Comparison of ENCODE assay signal across 18 mouse cellular contexts in genomic region chr16:85762052-85762665, GRCm38 (mm10). TPM values are rescaled to one million over a fixed set of nuclear protein-coding genes. Genes with fewer than 3 reads are reported as not detected.
DNase-seq lines count a peak whose midpoint lies in the region; ATAC-seq and TF ChIP-seq lines count a peak whose summit lies in the region.
"Had no signal": no experiment of that assay in that cellular context is flagged by ENCODE, and none has a peak within 500 bp of the region (broad histone marks: within the 10 kb centered on the region; RNA-seq: fewer than 3 reads in every experiment).

No protein-coding gene starts in this region.

- H3K27me3 ChIP-seq in midbrain, embryonic 11.5 days (ENCODE audit: control insufficient read depth, insufficient read depth, low read length), result no peaks in the 10 kb centered on the region
- no peaks in the 10 kb centered on the region for H3K27me3 ChIP-seq in midbrain, postnatal 0 days (ENCODE audit: insufficient read depth, low read length)
- no peaks in the 10 kb centered on the region for H3K27me3 ChIP-seq in embryonic facial prominence, embryonic 12.5 days
- H3K27me3 ChIP-seq: forebrain, embryonic 12.5 days; heart, embryonic 13.5 days; hindbrain, embryonic 15.5 days had no signal

- no peaks in the 10 kb centered on the region for H3K4me1 ChIP-seq in midbrain, embryonic 11.5 days (ENCODE audit: control insufficient read depth, insufficient read depth, low read length)
- no peaks in the 10 kb centered on the region for H3K4me1 ChIP-seq in midbrain, postnatal 0 days (ENCODE audit: insufficient read depth, low read length)
- H3K4me1 ChIP-seq in embryonic facial prominence, embryonic 12.5 days, result peaks cover 7% of the 10 kb centered on the region; the same call in 1 of the 2 replicates
- H3K4me1 ChIP-seq: forebrain, embryonic 12.5 days; hindbrain, embryonic 15.5 days had no signal

- WGBS in midbrain, embryonic 11.5 days, result 85% methylated on average over 10 of the region's 10 CpGs
- WGBS in midbrain, postnatal 0 days, result 85% methylated on average over 10 of the region's 10 CpGs
- 37% methylated on average over 10 of the region's 10 CpGs for WGBS in embryonic facial prominence, embryonic 12.5 days

- no peak for ATAC-seq in midbrain, embryonic 11.5 days (ENCODE audit: low FRiP score)
- no peak for ATAC-seq in midbrain, postnatal 0 days (ENCODE audit: low FRiP score)
- ATAC-seq in embryonic facial prominence, embryonic 12.5 days (ENCODE audit: insufficient number of reproducible peaks, insufficient read depth, low FRiP score, low TSS enrichment), result no peak
- ATAC-seq: forebrain, embryonic 16.5 days; intestine, embryonic 16.5 days had no signal

- H3K9ac ChIP-seq in midbrain, embryonic 11.5 days (ENCODE audit: low read length), result no peak overlapping the region
- H3K9ac ChIP-seq in midbrain, postnatal 0 days (replicated peaks; ENCODE audit: low read length, poor library complexity, severe bottlenecking), result no peak overlapping the region
- H3K9ac ChIP-seq in embryonic facial prominence, embryonic 12.5 days, result no peak overlapping the region
- H3K9ac ChIP-seq: forebrain, embryonic 12.5 days; heart, embryonic 13.5 days; hindbrain, embryonic 15.5 days had no signal

- no peaks in the 10 kb centered on the region for H3K36me3 ChIP-seq in midbrain, embryonic 11.5 days (ENCODE audit: control insufficient read depth, insufficient read depth, low read length)
- H3K36me3 ChIP-seq in midbrain, postnatal 0 days (ENCODE audit: insufficient read depth, low read length), result no peaks in the 10 kb centered on the region
- H3K36me3 ChIP-seq in embryonic facial prominence, embryonic 12.5 days, result no peaks in the 10 kb centered on the region
- H3K36me3 ChIP-seq: forebrain, embryonic 12.5 days; heart, embryonic 13.5 days; hindbrain, embryonic 15.5 days had no signal

- H3K27ac ChIP-seq in midbrain, embryonic 11.5 days (ENCODE audit: low read depth, low read length), result no peak overlapping the region
- H3K27ac ChIP-seq in midbrain, postnatal 0 days (ENCODE audit: low read depth, low read length), result no peak overlapping the region
- H3K27ac ChIP-seq in embryonic facial prominence, embryonic 12.5 days, result peak overlapping the region; percentile 68
- H3K27ac ChIP-seq: forebrain, embryonic 12.5 days; heart, embryonic 13.5 days; hindbrain, embryonic 15.5 days had no signal

- no peaks in the 10 kb centered on the region for H3K9me3 ChIP-seq in midbrain, embryonic 11.5 days (ENCODE audit: control insufficient read depth, low read length)
- no peaks in the 10 kb centered on the region for H3K9me3 ChIP-seq in midbrain, postnatal 0 days (ENCODE audit: low read length)
- no peaks in the 10 kb centered on the region for H3K9me3 ChIP-seq in embryonic facial prominence, embryonic 12.5 days
- H3K9me3 ChIP-seq: forebrain, embryonic 12.5 days; heart, embryonic 13.5 days; hindbrain, embryonic 15.5 days had no signal

- no peak overlapping the region for H3K4me3 ChIP-seq in midbrain, embryonic 11.5 days (ENCODE audit: low read depth, low read length)
- H3K4me3 ChIP-seq in midbrain, postnatal 0 days (ENCODE audit: low read depth, low read length), result no peak overlapping the region
- H3K4me3 ChIP-seq in embryonic facial prominence, embryonic 12.5 days, result no peak overlapping the region
- H3K4me3 ChIP-seq: forebrain, embryonic 12.5 days; heart, embryonic 13.5 days; hindbrain, embryonic 15.5 days had no signal

- DNase-seq in midbrain, embryonic 11.5 days (ENCODE audit: low spot score, missing footprints), result peak; percentile 56
- DNase-seq in midbrain, postnatal 0 days (ENCODE audit: low spot score), result no peak
- peak; percentile 21 for DNase-seq in forelimb bud, embryonic 11.5 days (ENCODE audit: low read depth, low spot score)
- no peak for DNase-seq in right cerebral cortex, postnatal 36 days (ENCODE audit: low spot score in 2 of 2)
- no peak for DNase-seq in cerebellum, postnatal 4 days (ENCODE audit: low spot score in 2 of 2)
- no peak for DNase-seq in adrenal gland, postnatal 36 days
- DNase-seq: adrenal gland, adult 8-10 months; cerebellum, adult 11 months; cerebellum, adult 8-10 months; cerebellum, postnatal 14 days; gastrocnemius, postnatal 14 days; heart, postnatal 36 days had no signal

- H3K4me2 ChIP-seq in midbrain, embryonic 11.5 days, result no peak overlapping the region
- no peak overlapping the region for H3K4me2 ChIP-seq in midbrain, postnatal 0 days (ENCODE audit: low read depth, low read length, poor library complexity, severe bottlenecking)
- H3K4me2 ChIP-seq in embryonic facial prominence, embryonic 12.5 days (replicated peaks), result no peak overlapping the region
- H3K4me2 ChIP-seq: forebrain, embryonic 12.5 days; heart, embryonic 13.5 days; hindbrain, embryonic 15.5 days had no signal

- TF ChIP-seq CTCF in midbrain, postnatal 0 days (IDR thresholded peaks at IDR 0.05), result no peak

RNA-seq across cellular contexts. Expression of gene Adamts1, which starts 40.8 kb away (rescaled TPM):
- polyA plus RNA-seq in midbrain, embryonic 11.5 days (2014; fragmentation: Nextera tagmentation; extraction: Ambion mirVana), result 9.4 and 9.7 TPM in 2 replicates
- 11.6 and 11.9 TPM in 2 replicates for total RNA-seq in midbrain, postnatal 0 days (2014; rRNA removed)
- 2.8 TPM in 2 replicates for polyA plus RNA-seq in midbrain, postnatal 0 days (2015; fragmentation: Nextera tagmentation; extraction: Ambion mirVana)
- 50.2 and 50.9 TPM in 2 replicates for polyA plus RNA-seq in embryonic facial prominence, embryonic 12.5 days (2016; fragmentation: Nextera tagmentation; extraction: Ambion mirVana)
- total RNA-seq in adrenal gland, postnatal 36 days (2021), result 10 to 100 TPM; 23.8 to 48.1 TPM

Comparison
In these comparisons a context has a peak if more than half of its experiments do, and no peak if none do; other contexts are left out.
1. DNase-seq: peak in midbrain, embryonic 11.5 days (single experiment) and forelimb bud, embryonic 11.5 days (single experiment); none in midbrain, postnatal 0 days (single experiment), right cerebral cortex, postnatal 36 days (0 of 2), cerebellum, postnatal 4 days (0 of 2) and adrenal gland, postnatal 36 days (0 of 2).